Mouse (Mus musculus) left cerebral cortex, postnatal 36 days (tissue): Measurements from ENCODE around the gene Atp5g1. TPM values are rescaled to one million over a fixed set of nuclear protein-coding genes. Genes with fewer than 3 reads are reported as not detected.
"Not testable (repeated sequence)": the region's sequence is repeated elsewhere in the genome, so short reads cannot be mapped to it uniquely, and the experiment has no call there.

Experiments
- DNase-seq, 2 experiments: peaks; one replicate each; pipeline ENCODE4 v3.0.0; 2021 to 2022; ENCODE audit warnings: low spot score in 2 of 2, mixed read lengths in 1 of 2
- intact Hi-C: fragments of 180-260 bp; cut with DNase I; formaldehyde crosslinking; loops from one replicate; pipeline ENCODE4 v1.15.1; 2025
- total RNA-seq, 2 experiments: library from RNA; stranded (reverse); gene quantifications; 2 replicates each; pipeline ENCODE4 v1.2.3; 2021

Gene Atp5g1
- 100 to 1,000 TPM; 349 to 383 TPM for total RNA-seq

DNA sequence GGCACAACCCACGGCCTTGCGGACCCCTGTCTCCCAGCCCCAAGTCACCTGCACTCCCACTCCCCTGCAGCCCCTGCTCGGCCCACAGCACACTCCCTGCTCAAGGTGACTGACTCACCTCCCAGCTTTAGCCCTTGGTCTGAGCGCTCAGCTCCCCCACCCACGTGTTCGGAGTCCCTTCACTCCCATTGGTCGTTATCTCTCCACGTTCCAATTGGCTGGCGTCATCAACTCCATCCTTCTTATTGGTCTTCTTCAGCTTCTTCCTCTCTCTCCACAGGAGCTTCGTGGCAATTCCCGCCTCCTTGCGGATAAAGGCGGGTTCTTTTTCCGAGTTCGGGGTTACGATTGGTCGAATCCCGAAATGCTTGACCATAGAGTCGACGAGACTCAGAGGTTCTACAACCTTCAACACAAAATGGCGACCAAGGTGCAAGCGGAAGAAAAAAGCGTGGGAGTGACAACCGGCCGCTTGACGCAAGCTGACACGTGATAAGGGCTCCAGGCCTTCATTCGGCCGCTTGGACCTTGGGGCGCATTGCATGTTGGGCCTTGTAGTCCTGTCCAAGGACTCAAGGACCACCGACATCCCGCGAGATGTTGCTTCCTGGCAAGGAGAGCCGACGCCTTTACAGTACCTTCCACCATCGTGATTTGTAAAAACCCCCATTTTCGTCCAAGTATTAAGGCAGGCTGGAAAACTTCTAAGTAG lies at the start of gene Atp5g1:
Gene Atp5g1, minus strand, starts transcription at position 162 of the 712 bp plus-strand sequence.
- peak; percentile 99 for DNase-seq
- intact Hi-C loops, result loop anchor here (1.0 to 5.0 kb wide), 3 partner anchors 10 to 253 kb away; partner anchors contain the start of genes Phospho1, Snf8 and Ube2z

DNA sequence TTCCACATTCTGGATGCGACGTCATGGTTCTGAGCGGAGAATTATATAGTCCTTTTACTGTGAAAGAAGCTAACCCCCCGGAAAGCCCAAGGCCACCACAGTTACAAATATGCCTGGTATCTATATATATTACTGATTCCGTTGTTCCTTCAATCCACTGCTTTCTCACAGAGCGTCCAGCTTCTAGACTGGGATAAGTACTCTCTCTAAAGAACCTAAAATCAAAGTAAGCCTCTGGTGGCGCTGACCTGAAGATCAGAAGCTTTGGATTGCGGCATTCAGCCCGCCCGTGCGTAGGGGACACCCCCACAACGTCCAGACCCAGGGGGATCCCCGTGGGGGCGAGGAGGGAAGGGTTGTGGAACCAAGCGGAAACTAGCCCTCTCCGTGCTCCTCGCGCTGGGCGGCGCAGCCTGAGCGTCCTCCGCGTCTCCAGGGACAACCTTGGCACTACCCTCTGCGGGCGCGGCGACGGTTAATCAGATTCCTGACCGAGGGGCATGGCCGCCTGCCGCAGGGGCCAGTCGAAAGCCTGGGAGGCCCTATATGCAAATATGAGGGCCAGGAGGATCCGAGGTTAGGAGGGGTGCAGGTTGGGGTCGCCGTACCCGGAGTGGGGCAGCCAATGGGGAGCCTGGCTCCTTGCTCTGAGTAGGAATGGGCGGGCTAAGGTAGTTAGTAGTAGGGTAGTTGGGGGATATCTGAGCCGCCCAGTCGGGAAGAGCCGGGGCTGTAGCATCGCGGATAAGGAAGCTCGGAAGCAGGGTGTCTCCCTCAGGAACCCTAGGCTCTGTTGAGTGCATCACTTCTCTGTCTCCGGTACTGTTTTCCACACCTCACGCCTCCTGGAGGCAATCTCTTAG lies 48.8 kb upstream of the Atp5g1 start:
- DNase-seq, result peak in 1 of 2 experiments; percentile 10
- intact Hi-C loops, result loop anchor here (2.0 kb wide), 1 partner anchor 31 kb away; no protein-coding TSS in a partner anchor

DNA sequence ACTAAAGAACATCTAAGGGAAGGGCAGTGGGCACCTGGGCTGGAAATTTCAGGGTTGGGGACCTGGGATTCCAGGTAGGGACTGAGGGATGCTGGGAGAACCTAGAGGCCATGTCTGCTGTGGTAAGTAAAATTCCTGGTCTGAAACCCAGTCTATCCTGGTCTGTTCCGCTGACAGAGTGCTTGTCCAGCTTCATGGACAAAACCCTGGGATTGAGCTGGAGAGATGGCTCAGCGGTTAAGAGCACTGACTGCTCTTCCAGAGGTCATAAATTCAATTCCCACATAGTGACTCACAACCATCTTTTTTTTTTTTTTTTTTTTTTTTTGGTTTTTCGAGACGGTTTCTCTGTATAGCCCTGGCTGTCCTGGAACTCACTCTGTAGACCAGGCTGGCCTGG lies 47.3 kb upstream of the Atp5g1 start:
- DNase-seq, intact Hi-C loops: not testable (repeated sequence)

GRCm38 (mm10) chr11:96119401-96119800 lies 43.9 kb upstream of the Atp5g1 start:
- intact Hi-C loops, result no loop called here
- no peak for DNase-seq

DNA sequence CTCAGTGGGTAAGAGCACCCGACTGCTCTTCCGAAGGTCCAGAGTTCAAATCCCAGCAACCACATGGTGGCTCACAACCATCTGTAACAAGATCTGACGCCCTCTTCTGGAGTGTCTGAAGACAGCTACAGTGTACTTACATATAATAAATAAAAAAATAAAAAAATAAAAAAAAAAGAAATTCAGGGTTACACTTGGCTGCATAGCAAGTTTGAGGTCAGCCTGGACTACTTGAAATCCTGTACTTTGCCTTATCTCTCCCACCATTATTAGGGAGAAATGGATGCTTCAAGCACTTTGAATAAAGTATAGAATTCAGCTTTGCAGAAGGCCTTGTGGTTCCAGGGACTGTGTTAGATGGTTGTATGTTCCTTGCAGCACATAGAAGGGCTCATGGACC lies 41.5 kb upstream of the Atp5g1 start:
- intact Hi-C loops, DNase-seq: not testable (repeated sequence)

DNA sequence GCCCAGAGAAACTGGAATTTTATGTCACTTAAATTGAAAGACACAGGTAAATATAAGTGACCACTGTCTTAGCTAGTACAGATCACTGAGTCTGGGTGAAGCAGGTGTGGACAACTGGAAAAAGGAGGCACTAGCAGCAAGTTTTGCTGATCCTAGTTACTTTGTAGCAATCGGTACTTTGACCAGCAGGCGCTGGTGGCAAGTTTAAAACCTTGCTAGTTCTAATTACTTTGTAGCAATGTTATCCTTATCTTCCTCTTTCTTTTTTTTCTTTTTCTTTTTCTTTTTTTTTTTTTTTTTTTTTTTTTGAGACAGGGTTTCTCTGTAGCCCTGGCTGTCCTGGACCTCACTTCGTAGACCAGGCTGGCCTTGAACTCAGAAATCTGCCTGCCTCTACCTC lies 40.6 kb upstream of the Atp5g1 start:
- intact Hi-C loops, result no loop called here
- DNase-seq, result no peak

- intact Hi-C loops, result no loop called here
Measured at GRCm38 (mm10) chr11:96115416-96115815, 39.9 kb upstream of the Atp5g1 start.

DNA sequence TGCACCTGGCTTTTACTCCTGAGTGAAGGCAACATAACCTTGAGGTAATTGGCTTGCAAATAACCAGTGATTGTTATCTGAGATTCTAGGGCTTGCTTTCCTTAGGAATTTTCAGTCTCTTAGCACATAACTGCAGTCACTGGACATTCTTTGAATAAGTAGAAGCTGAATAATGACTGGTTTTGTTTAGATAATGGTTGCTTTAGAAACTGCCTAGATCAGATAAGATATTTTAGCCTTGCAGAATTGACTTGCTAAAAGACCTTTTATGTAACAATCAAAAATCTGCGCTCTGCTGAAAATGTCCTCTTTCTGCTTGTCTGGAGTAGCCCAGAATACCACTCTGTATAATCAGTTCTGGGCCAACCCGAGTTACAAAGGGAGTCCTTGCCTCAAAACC lies 38.6 kb upstream of the Atp5g1 start:
- no peak for DNase-seq
- intact Hi-C loops, result no loop called here

More at GRCm38 (mm10) chr11:96115416-96115815, 39.9 kb upstream of the Atp5g1 start:
- DNase-seq, result no peak

DNA sequence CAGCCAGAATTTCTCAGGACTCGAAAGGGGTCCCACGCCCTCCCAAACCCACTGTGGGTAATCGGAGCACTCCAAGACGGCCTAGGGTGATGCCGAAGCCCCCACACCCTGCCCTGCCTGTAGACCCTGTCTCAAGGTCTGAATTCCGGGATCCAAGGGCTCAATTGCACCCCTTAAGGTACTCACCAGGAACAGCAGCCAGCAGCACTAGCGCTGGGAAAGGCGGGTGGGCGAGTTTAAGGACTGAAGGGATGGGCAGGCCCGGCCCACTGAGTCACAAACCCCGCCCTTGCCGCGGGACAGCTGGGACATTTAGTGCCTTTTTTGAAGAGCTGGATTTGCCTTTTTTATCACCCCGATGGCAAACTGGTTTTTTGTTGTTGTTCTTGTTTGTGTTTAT lies 36.3 kb upstream of the Atp5g1 start, which contains the start of gene Calcoco2:
Gene Calcoco2, minus strand, starts transcription at position 214 of the 400 bp plus-strand sequence.
- intact Hi-C loops, result no loop called here
- no peak for DNase-seq

DNA sequence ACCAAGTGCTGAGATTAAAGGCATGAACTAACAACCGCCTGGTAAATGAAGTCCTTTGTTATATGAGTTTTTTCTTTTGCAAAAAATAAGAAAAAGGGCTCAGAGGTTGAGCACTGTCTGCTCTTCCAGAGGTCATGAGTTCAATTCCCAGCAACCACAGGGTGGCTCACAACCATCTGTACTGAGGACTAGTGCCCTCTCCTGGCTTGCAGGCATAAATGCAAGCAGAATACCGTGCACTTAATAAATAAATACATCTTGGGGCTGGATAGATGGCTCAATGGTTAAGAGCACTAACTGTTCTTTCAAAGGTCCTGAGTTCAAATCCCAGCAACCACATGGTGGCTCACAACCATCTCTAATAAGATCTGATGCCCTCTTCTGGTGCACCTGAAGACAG lies 35.5 kb upstream of the Atp5g1 start:
- DNase-seq, intact Hi-C loops: not testable (repeated sequence)

- intact Hi-C loops, result no loop called here
- DNase-seq, result no peak
Measured at GRCm38 (mm10) chr11:96108376-96108775, 32.9 kb upstream of the Atp5g1 start.

GRCm38 (mm10) chr11:96093361-96093760 lies 17.9 kb upstream of the Atp5g1 start:
- intact Hi-C loops, result loop anchor here (2.0 to 5.0 kb wide), 2 partner anchors 31 to 144 kb away; no protein-coding TSS in a partner anchor
- DNase-seq, result peak; percentile 14 to 17

GRCm38 (mm10) chr11:96092674-96093291 lies 17.3 kb upstream of the Atp5g1 start:
- intact Hi-C loops, result loop anchor here (2.0 to 5.0 kb wide), 2 partner anchors 32 to 145 kb away; no protein-coding TSS in a partner anchor

DNA sequence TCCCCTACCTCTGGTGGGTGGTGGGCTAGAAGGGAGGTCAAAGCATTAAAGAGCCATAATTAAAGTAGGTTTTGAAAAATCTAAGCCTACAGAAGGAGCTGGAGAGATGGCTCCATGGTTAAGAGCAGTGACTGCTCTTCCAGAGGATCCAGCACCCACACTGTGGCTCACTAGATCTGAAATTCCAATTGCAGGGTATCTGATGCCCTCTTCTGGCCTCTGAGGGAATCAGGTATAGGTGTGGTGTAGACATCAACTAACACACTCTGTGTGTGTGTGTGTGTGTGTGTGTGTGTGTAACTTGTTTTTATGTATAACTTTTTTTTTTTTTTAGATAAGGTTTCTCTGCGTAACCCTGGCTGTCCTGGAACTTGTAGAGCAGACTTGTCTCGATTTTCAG lies 15.6 kb upstream of the Atp5g1 start:
- DNase-seq, result no peak
- intact Hi-C loops, result loop anchor here (5.0 kb wide), 1 partner anchor 146 kb away; no protein-coding TSS in a partner anchor

More at GRCm38 (mm10) chr11:96092674-96093291, 17.3 kb upstream of the Atp5g1 start:
- no peak for DNase-seq

DNA sequence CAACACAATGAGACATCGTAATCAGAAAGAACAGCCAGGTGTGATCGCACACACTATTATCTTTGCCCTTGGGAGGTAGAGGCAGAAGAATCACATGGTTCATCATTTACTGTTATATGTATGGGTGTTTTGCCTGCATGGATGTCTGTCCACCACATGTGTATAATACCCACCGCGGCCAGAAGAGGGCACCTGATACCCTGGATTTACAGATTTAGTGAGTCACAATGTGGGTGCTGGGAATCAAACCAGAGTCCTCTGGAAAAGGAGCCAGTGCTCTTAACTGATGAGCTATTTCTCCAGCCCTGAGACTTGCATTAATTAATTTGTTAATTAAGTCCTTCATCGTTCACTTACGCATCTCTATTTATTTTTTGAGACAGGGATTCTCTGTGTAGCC lies 12.5 kb upstream of the Atp5g1 start:
- no peak for DNase-seq
- intact Hi-C loops, result no loop called here

DNA sequence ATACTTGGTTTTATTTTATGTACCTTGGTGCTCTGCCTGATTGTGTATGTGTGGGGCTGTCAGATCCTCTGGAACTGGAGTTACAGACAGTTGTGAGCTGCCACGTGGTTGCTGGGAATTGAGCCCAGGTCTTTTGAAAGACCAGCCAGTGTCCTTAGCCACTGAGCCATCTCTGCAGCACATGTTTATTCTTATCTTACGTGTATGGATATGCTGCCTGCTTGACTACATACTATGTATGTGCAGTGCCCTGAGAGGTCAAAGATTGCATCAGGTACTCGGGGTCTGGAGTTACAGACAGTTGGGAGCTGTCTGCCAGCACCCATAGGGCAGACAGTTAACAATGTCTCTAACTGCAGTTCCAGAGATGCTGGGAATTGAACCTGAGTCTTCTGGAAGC lies 7.2 kb upstream of the Atp5g1 start:
- intact Hi-C loops, result no loop called here

DNA sequence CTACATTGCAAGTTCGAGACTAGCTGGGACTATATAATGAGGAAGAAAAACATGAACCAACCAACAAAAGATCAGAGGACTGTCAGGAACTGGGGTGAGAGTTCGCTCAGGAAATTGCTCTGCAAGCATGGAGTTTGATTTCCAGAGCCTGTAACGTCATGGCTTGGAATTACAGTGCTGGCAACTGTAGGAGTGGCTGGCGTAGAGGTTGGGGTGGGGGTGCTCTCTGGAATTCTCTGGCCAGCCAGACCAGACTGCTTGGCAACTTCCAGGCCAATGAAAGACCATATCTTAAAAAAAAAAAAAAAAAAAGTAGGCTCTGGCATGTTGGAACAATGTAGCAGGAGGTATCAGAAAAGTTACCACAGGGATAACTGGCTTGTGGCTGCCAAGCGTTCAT lies 5.3 kb upstream of the Atp5g1 start:
- intact Hi-C loops, result no loop called here

More for the DNA sequence above, 7.2 kb upstream of the Atp5g1 start:
- DNase-seq, result no peak

GRCm38 (mm10) chr11:96076221-96077105 lies 993 bp upstream of the Atp5g1 start:
- DNase-seq, result no peak
- intact Hi-C loops, result loop anchor here (5.0 kb wide), 2 partner anchors 44 to 254 kb away; partner anchors contain the start of genes Phospho1 and Snf8

More for the DNA sequence above, 5.3 kb upstream of the Atp5g1 start:
- no peak for DNase-seq

- DNase-seq, result no peak
- intact Hi-C loops, result loop anchor here (1.0 to 5.0 kb wide), 3 partner anchors 10 to 253 kb away; partner anchors contain the start of genes Phospho1, Snf8 and Ube2z
Measured at GRCm38 (mm10) chr11:96075177-96075508, 327 bp downstream of the Atp5g1 start.
